Mouse (Mus musculus) brown adipose tissue, adult 24 weeks (tissue): ENCODE results near the gene Vwce. TPM values are rescaled to one million over a fixed set of nuclear protein-coding genes. Genes with fewer than 3 reads are reported as not detected.

Experiments
- H3K27ac ChIP-seq: fragments of 200-500 bp; replicated peaks from 2 replicates; pipeline ENCODE4 v1.5.1; 2012; ENCODE audit warnings: low read depth, mild to moderate bottlenecking, low read length
- H3K4me1 ChIP-seq: fragments of 200-500 bp; 2 replicates; pipeline ENCODE4 v1.6.1; 2012; ENCODE audit warnings: low read length, mixed read lengths; ENCODE audit not compliant: control insufficient read depth, insufficient read depth, insufficient read length
- H3K4me3 ChIP-seq: fragments of 200-500 bp; 2 replicates; pipeline ENCODE4 v1.5.1; 2012; ENCODE audit warnings: low read depth, mild to moderate bottlenecking, low read length, moderate library complexity; ENCODE audit not compliant: insufficient read depth
- polyA plus RNA-seq: library from polyadenylated mRNA; stranded (reverse); fragments of >200 nt; gene quantifications from 2 replicates; pipeline ENCODE4 v1.2.4, GENCODE M21; 2012; ENCODE audit not compliant: missing spikeins, insufficient read depth, insufficient read length

Gene Vwce
- polyA plus RNA-seq = not detected in 2 replicates

DNA sequence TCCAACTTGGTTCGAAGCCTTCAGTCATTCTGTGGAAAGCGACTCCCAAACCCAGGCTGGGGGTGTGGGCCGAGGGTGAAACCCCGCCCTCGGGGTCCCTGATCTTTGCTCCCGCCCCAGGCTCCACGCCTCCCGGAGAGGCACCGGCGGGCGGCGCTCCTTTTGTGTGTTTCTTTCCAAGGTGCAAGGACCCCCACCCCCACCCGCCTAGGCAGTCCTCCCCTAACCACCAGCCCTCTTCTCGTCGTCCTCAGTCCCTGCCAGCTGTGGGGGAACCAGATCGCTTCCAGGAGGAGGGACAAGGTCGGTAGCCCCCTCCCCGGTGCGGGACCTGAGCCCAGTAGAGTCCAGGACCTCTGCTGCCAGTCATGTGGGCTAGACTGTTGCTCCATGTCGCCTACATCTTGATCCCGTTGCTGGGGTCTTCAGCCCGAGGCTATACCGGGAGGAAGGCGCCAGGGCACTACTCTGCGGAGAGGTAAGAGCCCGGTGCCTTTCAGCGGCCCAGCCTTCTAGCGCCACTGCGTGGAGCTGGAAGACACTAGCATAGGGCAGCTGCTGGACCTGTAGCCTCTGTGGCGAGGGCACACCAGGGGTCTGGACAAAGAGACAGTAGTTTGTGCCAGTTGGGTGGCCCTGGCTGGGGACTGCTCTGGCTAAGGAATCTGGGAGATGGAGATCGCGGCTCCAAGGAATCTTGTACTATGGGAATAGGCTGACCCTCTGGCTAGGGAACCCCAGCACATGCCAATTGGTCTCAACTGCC lies at the start of gene Vwce:
TSS of gene Vwce (plus strand) at position 108 of the 766 bp plus-strand sequence.
- Histone ChIP-seq H3K4me3 (peak within 1 kb of the TSS; percentile 57), H3K27ac (no peak within 1 kb of the TSS), H3K4me1 (no peaks in the 10 kb centered on the region)

GRCm38 (mm10) chr19:10585112-10585511 lies 48.9 kb upstream of the Vwce start:
- Histone ChIP-seq H3K4me1 (no peaks in the 10 kb centered on the region), H3K27ac (no peak overlapping the region), H3K4me3 (no peak overlapping the region)

- Histone ChIP-seq H3K4me1 (no peaks in the 10 kb centered on the region), H3K4me3 (no peak overlapping the region), H3K27ac (no peak overlapping the region)
Measured at GRCm38 (mm10) chr19:10587231-10587630, 46.8 kb upstream of the Vwce start.

DNA sequence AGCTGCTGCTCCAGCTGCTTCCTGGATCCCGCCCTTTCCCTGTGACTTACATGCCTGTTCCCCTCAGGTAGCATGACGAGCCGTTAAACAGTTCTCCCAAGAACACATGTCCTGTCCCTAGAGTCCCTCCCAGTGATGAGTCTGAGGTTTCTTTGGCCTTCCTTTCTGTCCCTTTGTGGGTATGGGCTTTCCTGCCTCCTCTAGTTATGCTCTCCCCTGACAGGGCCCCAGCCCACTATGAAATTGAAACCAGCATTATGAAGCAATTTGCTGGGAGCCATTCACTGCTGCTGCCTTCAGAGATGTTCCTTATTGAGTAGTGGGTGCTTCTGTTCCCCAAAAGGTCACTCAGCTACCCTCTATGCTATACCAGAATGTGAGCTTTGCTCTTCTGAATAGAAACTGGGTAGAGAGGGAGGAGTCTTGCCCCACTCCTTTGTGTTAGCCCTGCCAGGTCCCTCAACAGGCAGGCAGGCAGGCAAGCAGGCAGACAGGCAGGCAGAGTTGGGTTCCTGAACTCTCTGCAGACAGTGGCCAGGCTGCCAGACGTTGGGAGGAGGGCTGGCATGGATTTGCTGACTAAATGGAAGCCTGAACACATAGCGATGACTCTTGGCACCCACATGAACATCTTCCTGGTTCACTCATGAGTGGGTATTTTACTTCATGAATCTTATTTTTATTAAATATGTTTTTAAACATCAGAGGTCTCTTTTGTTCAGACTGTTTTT lies 44.7 kb upstream of the Vwce start:
- no peak overlapping the region for H3K27ac ChIP-seq
- no peaks in the 10 kb centered on the region for H3K4me1 ChIP-seq
- H3K4me3 ChIP-seq = no peak overlapping the region

- Histone ChIP-seq H3K27ac (no peak overlapping the region), H3K4me3 (no peak overlapping the region), H3K4me1 (no peaks in the 10 kb centered on the region)
Measured at GRCm38 (mm10) chr19:10590301-10590700, 43.7 kb upstream of the Vwce start.

DNA sequence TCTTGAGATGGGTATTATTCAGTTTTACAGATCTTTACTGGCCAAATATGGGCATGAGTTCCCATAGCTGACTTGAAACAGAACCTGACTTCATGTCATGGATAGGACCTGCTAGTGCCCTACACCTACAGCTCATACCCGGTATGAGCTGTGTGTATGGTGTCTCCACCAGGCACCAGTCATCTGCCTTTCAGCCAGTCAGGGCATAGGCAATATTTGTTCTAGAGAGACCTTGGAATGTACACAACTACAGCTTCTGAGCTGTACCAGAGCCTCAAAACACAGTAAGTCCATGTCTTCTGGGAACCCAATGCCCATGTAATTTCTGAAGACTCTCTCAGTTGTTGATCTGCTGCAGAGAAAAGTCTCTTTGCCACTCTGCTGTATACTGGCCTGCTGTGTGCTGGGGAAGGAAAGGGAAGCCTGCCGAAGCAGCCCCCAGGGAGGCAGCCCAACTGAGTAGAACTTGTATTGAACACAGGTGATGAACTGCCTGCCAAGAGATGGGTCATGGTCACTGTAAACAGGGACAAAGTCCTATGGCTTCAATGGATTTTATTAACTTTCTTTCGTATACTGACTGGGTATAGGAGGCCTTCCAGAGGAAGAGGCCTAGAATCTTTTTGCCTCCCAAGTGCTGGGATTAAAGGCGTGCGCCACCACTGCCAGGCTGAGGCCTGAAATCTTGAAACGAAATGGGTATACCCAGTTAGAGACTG lies 42.2 kb upstream of the Vwce start:
- no peak overlapping the region for H3K4me3 ChIP-seq
- H3K4me1 ChIP-seq = no peaks in the 10 kb centered on the region
- H3K27ac ChIP-seq = no peak overlapping the region

DNA sequence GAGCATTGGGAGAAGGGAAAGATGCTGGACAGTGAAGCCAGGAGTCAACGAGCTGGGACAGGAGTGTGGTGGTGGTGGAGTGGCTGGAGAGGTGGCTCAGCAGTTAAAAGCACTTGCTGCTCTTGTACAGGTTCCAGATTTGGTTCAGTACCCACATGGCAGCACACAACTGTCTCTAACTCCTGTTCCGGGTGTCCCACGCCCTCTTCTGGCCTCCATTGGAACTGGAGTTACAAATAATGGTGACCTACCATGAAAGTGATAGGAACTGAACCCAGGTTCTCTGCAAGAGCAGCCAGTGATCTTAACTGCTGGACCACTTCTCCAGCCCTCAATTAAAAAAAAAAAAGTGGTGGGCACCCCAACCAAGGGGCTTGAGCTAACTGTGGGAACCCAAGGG lies 35.8 kb upstream of the Vwce start:
- Histone ChIP-seq H3K27ac (no peak overlapping the region), H3K4me3 (no peak overlapping the region), H3K4me1 (no peaks in the 10 kb centered on the region; the same call in 1 of the 2 replicates)

DNA sequence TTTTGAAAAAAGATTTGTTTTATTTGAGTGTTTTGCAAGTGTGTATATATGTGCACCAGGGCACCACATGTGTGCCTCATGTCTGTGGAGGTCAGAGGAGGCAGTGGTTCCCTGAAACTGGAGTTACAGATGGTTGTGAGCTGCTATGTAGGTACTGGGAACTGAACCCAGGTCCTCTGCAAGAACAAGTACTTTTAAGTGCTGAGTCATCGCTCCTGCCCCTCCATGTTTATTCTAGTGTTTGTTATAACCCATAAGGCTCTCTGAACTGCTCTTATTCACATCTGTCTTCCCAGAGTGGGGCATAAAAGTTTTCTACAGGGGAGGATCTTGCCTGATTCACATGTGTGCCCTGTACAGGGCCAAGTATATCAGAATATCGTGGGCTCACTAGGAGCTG lies 34.4 kb upstream of the Vwce start:
- no peak overlapping the region for H3K27ac ChIP-seq
- no peak overlapping the region for H3K4me3 ChIP-seq
- H3K4me1 ChIP-seq = no peaks in the 10 kb centered on the region; the same call in 1 of the 2 replicates

- Histone ChIP-seq H3K27ac (peak overlapping the region; percentile 72), H3K4me3 (peak overlapping the region; percentile 55), H3K4me1 (no peaks in the 10 kb centered on the region; the same call in 1 of the 2 replicates)
Measured at GRCm38 (mm10) chr19:10602247-10602769, 31.7 kb upstream of the Vwce start.

- peak overlapping the region; percentile 55 for H3K4me3 ChIP-seq
- no peaks in the 10 kb centered on the region; the same call in 1 of the 2 replicates for H3K4me1 ChIP-seq
- H3K27ac ChIP-seq = peak overlapping the region; percentile 72
Measured at GRCm38 (mm10) chr19:10602787-10603186, 31.2 kb upstream of the Vwce start.

DNA sequence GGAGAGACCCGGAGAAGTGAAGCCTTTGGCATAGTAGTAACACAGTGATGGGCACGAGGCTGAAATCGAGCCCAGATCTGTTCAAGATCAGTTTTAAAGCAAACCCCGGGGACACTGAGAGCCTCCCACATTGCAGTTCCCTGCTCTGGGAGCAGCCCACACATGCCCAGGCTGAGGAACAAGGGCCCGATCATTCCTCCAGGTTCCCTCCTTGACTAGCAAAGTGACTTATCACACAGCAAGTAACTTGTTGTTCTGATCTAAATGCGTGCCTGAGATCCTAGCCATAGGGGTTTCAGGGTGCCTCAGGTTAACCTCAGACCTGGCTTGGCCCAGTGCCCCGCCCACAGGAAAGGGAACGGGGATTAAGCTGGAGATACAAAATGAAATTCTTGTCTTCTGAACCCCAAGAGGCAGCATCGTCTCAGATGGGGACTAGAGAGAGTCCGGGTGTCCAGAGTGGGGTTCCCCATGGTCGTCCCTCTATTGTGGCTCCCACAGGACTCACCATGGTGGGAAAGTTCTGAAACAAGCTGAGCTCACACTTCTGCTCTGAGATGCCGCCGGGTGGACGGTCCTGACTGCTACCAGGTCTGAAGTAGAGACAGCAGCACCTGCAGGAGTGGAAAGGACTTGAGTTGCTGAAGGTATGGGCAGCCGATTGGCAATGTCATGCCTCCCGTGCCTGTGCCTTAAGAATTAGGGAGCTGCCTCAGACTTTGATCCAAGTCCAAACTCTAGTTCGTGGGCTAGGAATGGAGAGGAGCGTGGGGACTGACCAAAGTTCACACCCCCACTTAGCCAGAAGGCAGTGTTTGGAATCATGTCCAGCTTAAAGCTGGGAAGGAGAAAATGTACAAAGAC lies 30.1 kb upstream of the Vwce start:
- Histone ChIP-seq H3K4me3 (no peak overlapping the region), H3K4me1 (no peaks in the 10 kb centered on the region; the same call in 1 of the 2 replicates), H3K27ac (no peak overlapping the region)

GRCm38 (mm10) chr19:10604534-10604933 lies 29.5 kb upstream of the Vwce start:
- H3K27ac ChIP-seq = peak overlapping the region; percentile 84
- no peaks in the 10 kb centered on the region; the same call in 1 of the 2 replicates for H3K4me1 ChIP-seq
- H3K4me3 ChIP-seq = peak overlapping the region; percentile 75

GRCm38 (mm10) chr19:10605293-10605900 lies 28.6 kb upstream of the Vwce start, which contains the start of the genes Ddb1 and Tkfc:
Gene Ddb1, plus strand, starts transcription at chr19:10605327.
Gene Tkfc, minus strand, starts transcription at chr19:10605654.
- Histone ChIP-seq H3K27ac (peak within 1 kb of the TSS; percentile 84), H3K4me1 (no peaks in the 10 kb centered on the region; the same call in 1 of the 2 replicates), H3K4me3 (peak within 1 kb of the TSS; percentile 96)
